Mouse (Mus musculus): ENCODE measurements around the gene Arhgap17.

- TF ChIP-seq CTCF (IDR thresholded peaks at IDR 0.05; ENCODE audit: low read depth) (no peak), EP300 (IDR thresholded peaks at IDR 0.05; ENCODE audit: low read depth) (no peak)
Observed at GRCm38 (mm10) chr7:123307887-123308558, 61.7 kb downstream of the Arhgap17 start.

Data from liver, postnatal 0 days (tissue).